Mouse (Mus musculus) forebrain, embryonic 16.5 days (tissue): ENCODE data around the gene Rer1. TPM values are rescaled to one million over a fixed set of nuclear protein-coding genes. Genes with fewer than 3 reads are reported as not detected.
A peak's percentile ranks its signal among the peaks of the same experiment; 100 is the strongest.

ENCODE experiments used
- ATAC-seq: fragments of 200-750 bp; cut with Nextera tagmentation; 2 replicates; pipeline ENCODE4 v1.8.0; 2017; ENCODE audit warnings: mild to moderate bottlenecking, moderate library complexity
- H3K27ac ChIP-seq: fragments of 300-500 bp; sonication (generic); 2 replicates; pipeline ENCODE4 v1.5.1; 2014; ENCODE audit warnings: low read length, control low read depth
- H3K27me3 ChIP-seq: fragments of 300-500 bp; sonication (generic); replicated peaks from 2 replicates; pipeline ENCODE4 v1.6.1; 2014; ENCODE audit warnings: low read length; ENCODE audit not compliant: control insufficient read depth, insufficient read depth
- H3K36me3 ChIP-seq: fragments of 300-500 bp; sonication (generic); 2 replicates; pipeline ENCODE4 v1.6.1; 2014; ENCODE audit not compliant: control insufficient read depth, insufficient read depth
- H3K4me1 ChIP-seq: fragments of 300-500 bp; sonication (generic); replicated peaks from 2 replicates; pipeline ENCODE4 v1.6.1; 2014; ENCODE audit warnings: low read length; ENCODE audit not compliant: control insufficient read depth, insufficient read depth
- H3K4me2 ChIP-seq: fragments of 300-500 bp; sonication (generic); 2 replicates; pipeline ENCODE4 v1.6.1; 2014; ENCODE audit warnings: mild to moderate bottlenecking, low read length, control low read depth
- H3K4me3 ChIP-seq: fragments of 300-500 bp; sonication (generic); replicated peaks from 2 replicates; pipeline ENCODE4 v1.5.1; 2014; ENCODE audit warnings: mild to moderate bottlenecking, low read length, control low read depth
- H3K9ac ChIP-seq: fragments of 300-500 bp; sonication (generic); replicated peaks from 2 replicates; pipeline ENCODE4 v1.6.1; 2014; ENCODE audit warnings: low read depth, low read length, control low read depth
- H3K9me3 ChIP-seq: fragments of 300-500 bp; sonication (generic); 2 replicates; pipeline ENCODE4 v1.6.1; 2016; ENCODE audit warnings: low read length; ENCODE audit not compliant: control insufficient read depth
- WGBS: fragments of 180-500 bp; shearing (Covaris S2); extraction: QIAGEN DNeasy Blood & Tissue Kit; methylation state at CpG from one replicate; pipeline ENCODE4 v1.1.7; 2014; 5-methylcytosine and 5-hydroxymethylcytosine counted together
- polyA plus RNA-seq: library from polyadenylated mRNA; unstranded; fragments of >200 nt; fragmentation: Nextera tagmentation; extraction: Ambion mirVana; gene quantifications from 2 replicates; pipeline ENCODE4 v1.2.1, GENCODE M21; 2015

The Rer1 gene
- polyA plus RNA-seq, 1 experiment from 2014 or later, result 125 TPM

- Histone ChIP-seq H3K4me3 (no peak overlapping the region), H3K36me3 (no peaks in the 10 kb centered on the region), H3K4me1 (peaks cover 4% of the 10 kb centered on the region), H3K4me2 (no peak overlapping the region), H3K9me3 (no peaks in the 10 kb centered on the region), H3K27me3 (peaks cover 25% of the 10 kb centered on the region), H3K9ac (no peak overlapping the region), H3K27ac (no peak overlapping the region)
- WGBS, result 80% methylated on average over 14 of the region's 14 CpGs
- ATAC-seq, result no peak
Measured at GRCm38 (mm10) chr4:155046636-155047035, 39.5 kb downstream of the Rer1 start.

- Histone ChIP-seq H3K4me3 (peak overlapping the region; percentile 53), H3K9ac (peak overlapping the region; percentile 69), H3K36me3 (no peaks in the 10 kb centered on the region), H3K27ac (no peak overlapping the region), H3K4me1 (peaks cover 15% of the 10 kb centered on the region), H3K27me3 (peaks cover 25% of the 10 kb centered on the region), H3K9me3 (no peaks in the 10 kb centered on the region), H3K4me2 (peak overlapping the region; percentile 79)
- WGBS, result 1% methylated on average over 25 of the region's 25 CpGs
- ATAC-seq, result no peak
Measured at GRCm38 (mm10) chr4:155043289-155043625, 42.9 kb downstream of the Rer1 start.

GRCm38 (mm10) chr4:155042606-155043288 is 43.4 kb downstream of the Rer1 start:
- peak overlapping the region; percentile 69 for H3K9ac ChIP-seq
- H3K27ac ChIP-seq, result no peak overlapping the region
- H3K4me1 ChIP-seq, result peaks cover 15% of the 10 kb centered on the region
- 2% methylated on average over 63 of the region's 65 CpGs for WGBS
- H3K27me3 ChIP-seq, result peaks cover 25% of the 10 kb centered on the region
- H3K36me3 ChIP-seq, result no peaks in the 10 kb centered on the region
- ATAC-seq, result peak; percentile 62
- no peaks in the 10 kb centered on the region for H3K9me3 ChIP-seq
- peak overlapping the region; percentile 53 for H3K4me3 ChIP-seq
- peak overlapping the region; percentile 79 for H3K4me2 ChIP-seq

DNA sequence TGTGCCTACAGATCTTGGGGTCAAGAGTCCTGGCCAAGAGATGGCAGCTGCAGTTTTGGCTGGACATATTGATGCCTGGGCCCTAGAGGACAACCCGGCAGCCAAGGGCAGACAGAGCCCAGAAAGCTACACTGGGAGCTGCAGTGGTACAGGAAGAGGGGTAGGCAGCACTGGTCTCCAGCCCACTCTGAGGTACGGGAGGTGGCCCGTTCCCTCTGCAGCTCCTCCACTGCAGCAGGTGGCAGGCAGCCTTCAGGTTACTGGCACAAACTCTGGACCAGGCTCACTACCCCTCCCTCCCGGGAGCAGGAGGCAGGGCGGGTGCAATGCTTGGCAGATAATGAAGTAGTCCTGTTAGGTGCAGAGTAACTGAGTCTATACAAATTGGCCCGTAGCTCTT is 45.5 kb downstream of the Rer1 start:
- 35% methylated on average over 6 of the region's 6 CpGs for WGBS
- H3K4me1 ChIP-seq, result peaks cover 15% of the 10 kb centered on the region
- H3K4me3 ChIP-seq, result no peak overlapping the region
- H3K36me3 ChIP-seq, result no peaks in the 10 kb centered on the region
- peaks cover 25% of the 10 kb centered on the region for H3K27me3 ChIP-seq
- no peaks in the 10 kb centered on the region for H3K9me3 ChIP-seq
- no peak overlapping the region for H3K27ac ChIP-seq
- ATAC-seq, result no peak
- peak overlapping the region; percentile 20 for H3K4me2 ChIP-seq
- H3K9ac ChIP-seq, result peak overlapping the region; percentile 38; the same call in 1 of the 2 replicates

- H3K4me2 ChIP-seq, result peak overlapping the region; percentile 20
- peak overlapping the region; percentile 38; the same call in 1 of the 2 replicates for H3K9ac ChIP-seq
- no peaks in the 10 kb centered on the region for H3K9me3 ChIP-seq
- H3K4me1 ChIP-seq, result peaks cover 15% of the 10 kb centered on the region
- H3K36me3 ChIP-seq, result no peaks in the 10 kb centered on the region
- WGBS, result 5% methylated on average over 9 of the region's 9 CpGs
- ATAC-seq, result peak; percentile 16; the same call in 1 of the 2 replicates
- H3K27me3 ChIP-seq, result peaks cover 21% of the 10 kb centered on the region
- no peak overlapping the region for H3K4me3 ChIP-seq
- H3K27ac ChIP-seq, result no peak overlapping the region
Measured at GRCm38 (mm10) chr4:155040197-155040596, 46.0 kb downstream of the Rer1 start.

DNA sequence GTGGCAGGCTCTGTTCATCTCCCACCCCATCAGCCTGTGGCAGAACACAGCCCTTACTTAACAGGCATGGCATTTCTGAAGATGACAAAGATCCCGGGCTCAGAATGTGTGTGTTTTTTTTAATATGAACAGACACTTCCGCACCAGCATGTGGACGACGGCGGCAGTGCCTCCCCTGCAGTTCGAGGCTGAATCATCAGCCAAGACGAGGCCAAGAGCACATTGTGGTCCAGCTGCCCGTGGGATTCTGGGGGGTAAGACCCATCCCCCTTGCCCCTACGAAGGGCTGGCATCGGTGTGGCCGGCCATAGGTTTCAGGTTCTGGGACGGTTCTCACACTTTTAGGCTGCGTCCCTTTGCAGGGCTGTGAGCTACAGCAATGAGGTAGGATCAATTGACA is 51.4 kb downstream of the Rer1 start:
- no peak overlapping the region for H3K9ac ChIP-seq
- H3K4me1 ChIP-seq, result peaks cover 7% of the 10 kb centered on the region
- no peaks in the 10 kb centered on the region for H3K36me3 ChIP-seq
- H3K4me3 ChIP-seq, result no peak overlapping the region
- no peak for ATAC-seq
- H3K27ac ChIP-seq, result no peak overlapping the region
- 55% methylated on average over 13 of the region's 13 CpGs for WGBS
- no peaks in the 10 kb centered on the region for H3K9me3 ChIP-seq
- H3K4me2 ChIP-seq, result no peak overlapping the region
- no peaks in the 10 kb centered on the region for H3K27me3 ChIP-seq

- Histone ChIP-seq H3K27ac (no peak overlapping the region), H3K27me3 (no peaks in the 10 kb centered on the region), H3K4me3 (no peak overlapping the region), H3K4me1 (peaks cover 7% of the 10 kb centered on the region), H3K9me3 (no peaks in the 10 kb centered on the region), H3K9ac (no peak overlapping the region), H3K4me2 (no peak overlapping the region), H3K36me3 (no peaks in the 10 kb centered on the region)
- ATAC-seq, result no peak
- 32% methylated on average over 7 of the region's 7 CpGs for WGBS
Measured at GRCm38 (mm10) chr4:155034202-155034601, 52.0 kb downstream of the Rer1 start.

GRCm38 (mm10) chr4:155033115-155033514 is 53.1 kb downstream of the Rer1 start:
- no peaks in the 10 kb centered on the region for H3K27me3 ChIP-seq
- H3K4me2 ChIP-seq, result no peak overlapping the region
- no peak overlapping the region for H3K9ac ChIP-seq
- H3K36me3 ChIP-seq, result no peaks in the 10 kb centered on the region
- no peak overlapping the region for H3K4me3 ChIP-seq
- no peak for ATAC-seq
- no peaks in the 10 kb centered on the region for H3K9me3 ChIP-seq
- 31% methylated on average over 6 of the region's 6 CpGs for WGBS
- no peak overlapping the region for H3K27ac ChIP-seq
- H3K4me1 ChIP-seq, result peaks cover 7% of the 10 kb centered on the region

- Histone ChIP-seq H3K4me2 (no peak overlapping the region), H3K27me3 (no peaks in the 10 kb centered on the region), H3K9me3 (no peaks in the 10 kb centered on the region), H3K4me3 (no peak overlapping the region), H3K27ac (peak overlapping the region; percentile 49), H3K9ac (no peak overlapping the region), H3K36me3 (no peaks in the 10 kb centered on the region), H3K4me1 (peaks cover 35% of the 10 kb centered on the region)
- peak; percentile 73 for ATAC-seq
- 47% methylated on average over 11 of the region's 11 CpGs for WGBS
Measured at GRCm38 (mm10) chr4:155024170-155025010, 61.8 kb downstream of the Rer1 start.
